ENCODE assay signal across 7 mouse cellular contexts in genomic region chr5:136918655-136919472, GRCm38 (mm10). TPM values are rescaled to one million over a fixed set of nuclear protein-coding genes. Genes with fewer than 3 reads are reported as not detected.
A peak's percentile ranks its signal among the peaks of the same experiment; 100 is the strongest.
DNase-seq lines count a peak whose midpoint lies in the region; ATAC-seq lines count a peak whose summit lies in the region.

No protein-coding gene starts in this region.

- peak overlapping the region; percentile 29; the same call in 1 of the 2 replicates for H3K27ac ChIP-seq in intestine, embryonic 16.5 days (ENCODE audit: low read length)

- peak; percentile 73 for DNase-seq in adrenal gland, postnatal 10 days
- peak; percentile 73 for DNase-seq in embryo, embryonic 11.5 days (ENCODE audit: low read depth, low spot score)
- peak; percentile 30 to 73 for DNase-seq in gastrocnemius, postnatal 36 days
- peak; percentile 88 to 92 for DNase-seq in left cerebral cortex, postnatal 25 days (ENCODE audit: low spot score in 2 of 2)
- DNase-seq in mesoderm, embryonic 11.5 days (ENCODE audit: low read depth, low spot score) = peak; percentile 83
- DNase-seq in right cerebral cortex, postnatal 36 days (ENCODE audit: low spot score in 2 of 2) = peak; percentile 74 to 77

- 3% methylated on average over 38 of the region's 38 CpGs for WGBS in intestine, embryonic 16.5 days

- H3K4me2 ChIP-seq in intestine, embryonic 16.5 days (ENCODE audit: low read depth, low read length) = peak overlapping the region; percentile 97

- peak overlapping the region; percentile 75 for H3K9ac ChIP-seq in intestine, embryonic 16.5 days (ENCODE audit: low read depth, low read length)

- H3K4me3 ChIP-seq in intestine, embryonic 16.5 days (ENCODE audit: low read length) = peak overlapping the region; percentile 71

- intact Hi-C loops in gastrocnemius, postnatal 36 days (cut with DNase I) = no loop called here
- intact Hi-C loops in left cerebral cortex, postnatal 25 days (cut with DNase I) = loop anchor here (2.0 kb wide), 1 partner anchor 44 kb away; no protein-coding TSS in a partner anchor

- ATAC-seq in intestine, embryonic 16.5 days = peak; percentile 87

- peaks cover 2% of the 10 kb centered on the region for H3K4me1 ChIP-seq in intestine, embryonic 16.5 days (ENCODE audit: control insufficient read depth, insufficient read depth, low read length)

- no peaks in the 10 kb centered on the region for H3K36me3 ChIP-seq in intestine, embryonic 16.5 days (ENCODE audit: control insufficient read depth, insufficient read depth, low read length)

- H3K27me3 ChIP-seq in intestine, embryonic 16.5 days (replicated peaks; ENCODE audit: control insufficient read depth, insufficient read depth, low read length) = no peaks in the 10 kb centered on the region

- no peaks in the 10 kb centered on the region for H3K9me3 ChIP-seq in intestine, embryonic 16.5 days (ENCODE audit: control insufficient read depth, low read length)

RNA-seq across cellular contexts. Expression of gene Ift22, which starts 10.9 kb away (rescaled TPM):
- 10 to 100 TPM; 24.5 to 27.5 TPM for total RNA-seq in adrenal gland, postnatal 10 days (2021)
- total RNA-seq in gastrocnemius, postnatal 36 days (2021) = 1 to 10 TPM; 4.2 to 5.9 TPM
- 43.2 and 52.4 TPM in 2 replicates for polyA plus RNA-seq in intestine, embryonic 16.5 days (2015; fragmentation: Nextera tagmentation; extraction: Ambion mirVana)
- total RNA-seq in left cerebral cortex, postnatal 25 days (2021) = 100 to 1,000 TPM in 1 of 2 experiments, 10 to 100 TPM in 1; 95.3 to 108 TPM

RNA-seq across cellular contexts. Expression of gene Fis1, which starts 34.2 kb away (rescaled TPM):
- total RNA-seq in adrenal gland, postnatal 10 days (2021) = 100 to 1,000 TPM; 164 to 186 TPM
- 100 to 1,000 TPM; 149 to 165 TPM for total RNA-seq in gastrocnemius, postnatal 36 days (2021)
- 271 and 281 TPM in 2 replicates for polyA plus RNA-seq in intestine, embryonic 16.5 days (2015; fragmentation: Nextera tagmentation; extraction: Ambion mirVana)
- total RNA-seq in left cerebral cortex, postnatal 25 days (2021) = 100 to 1,000 TPM; 263 to 271 TPM

RNA-seq across cellular contexts. Expression of gene Col26a1, which starts 35.9 kb away (rescaled TPM):
- total RNA-seq in adrenal gland, postnatal 10 days (2021) = 1 to 10 TPM; 6.7 to 8.3 TPM
- 1 to 10 TPM; 2.3 to 4.1 TPM for total RNA-seq in gastrocnemius, postnatal 36 days (2021)
- polyA plus RNA-seq in intestine, embryonic 16.5 days (2015; fragmentation: Nextera tagmentation; extraction: Ambion mirVana) = 5.5 and 6.8 TPM in 2 replicates
- total RNA-seq in left cerebral cortex, postnatal 25 days (2021) = 10 to 100 TPM; 11.9 to 13.1 TPM

RNA-seq across cellular contexts. Expression of gene Cldn15, which starts 47.6 kb away (rescaled TPM):
- 10 to 100 TPM; 10.7 to 13.6 TPM for total RNA-seq in adrenal gland, postnatal 10 days (2021)
- 1 to 10 TPM; 1.7 to 1.8 TPM for total RNA-seq in gastrocnemius, postnatal 36 days (2021)
- 34.8 and 36.6 TPM in 2 replicates for polyA plus RNA-seq in intestine, embryonic 16.5 days (2015; fragmentation: Nextera tagmentation; extraction: Ambion mirVana)
- not detected for total RNA-seq in left cerebral cortex, postnatal 25 days (2021)

Comparison
In these comparisons a context has a peak if more than half of its experiments do, and no peak if none do; other contexts are left out.
1. Peak in every context shown above with its lines: DNase-seq, ATAC-seq, H3K4me3 ChIP-seq and H3K27ac ChIP-seq.